Mouse (Mus musculus) embryonic fibroblast, embryonic 13.5 days (primary cell): Measurements from ENCODE around the gene Rhd.

ENCODE experiments used
- CTCF ChIP-seq: IDR thresholded peaks from 2 replicates; pipeline ENCODE4 v1.5.1; 2011; ENCODE audit warnings: mild to moderate bottlenecking, control low read depth, low read length, moderate library complexity, borderline replicate concordance; ENCODE audit not compliant: insufficient read depth
- POLR2A ChIP-seq: IDR thresholded peaks from 2 replicates; pipeline ENCODE4 v1.6.1; 2011; ENCODE audit warnings: low read depth, mild to moderate bottlenecking, control low read depth, low read length, moderate library complexity

GRCm38 (mm10) chr4:134861884-134862283 lies 2.5 kb upstream of the Rhd start:
- TF ChIP-seq CTCF (no peak), POLR2A (no peak)
